Mouse (Mus musculus): ENCODE data around the gene Atp4b. TPM values are rescaled to one million over a fixed set of nuclear protein-coding genes. Genes with fewer than 3 reads are reported as not detected.
A peak's percentile ranks its signal among the peaks of the same experiment; 100 is the strongest.

The Atp4b gene
- polyA plus RNA-seq, 1 experiment: not detected

GRCm38 (mm10) chr8:13428156-13428555, 31.5 kb upstream of the Atp4b start:
- Histone ChIP-seq H3K4me3 (replicated peaks; ENCODE audit: insufficient read depth, low read depth, low read length) (no peak overlapping the region), H3K4me1 (ENCODE audit: control insufficient read depth, insufficient read depth, low read length) (no peaks in the 10 kb centered on the region), H3K27ac (ENCODE audit: insufficient read depth, low read length) (no peak overlapping the region), H3K27me3 (ENCODE audit: control insufficient read depth, insufficient read depth, low read length) (no peaks in the 10 kb centered on the region)
- DNase-seq: no peak
- TF ChIP-seq POLR2A (IDR thresholded peaks at IDR 0.05; ENCODE audit: borderline replicate concordance, insufficient read depth, low read length) (no peak), CTCF (IDR thresholded peaks at IDR 0.05; ENCODE audit: borderline replicate concordance, insufficient read depth, low read depth, low read length) (no peak)
- 89% methylated on average over 9 of the region's 9 CpGs for WGBS

- DNase-seq: no peak
- Histone ChIP-seq H3K4me3 (replicated peaks; ENCODE audit: insufficient read depth, low read depth, low read length) (no peak overlapping the region), H3K4me1 (ENCODE audit: control insufficient read depth, insufficient read depth, low read length) (no peaks in the 10 kb centered on the region), H3K27ac (ENCODE audit: insufficient read depth, low read length) (no peak overlapping the region), H3K27me3 (ENCODE audit: control insufficient read depth, insufficient read depth, low read length) (no peaks in the 10 kb centered on the region)
- TF ChIP-seq POLR2A (IDR thresholded peaks at IDR 0.05; ENCODE audit: borderline replicate concordance, insufficient read depth, low read length) (no peak), CTCF (IDR thresholded peaks at IDR 0.05; ENCODE audit: borderline replicate concordance, insufficient read depth, low read depth, low read length) (no peak)
- 82% methylated on average over 6 of the region's 6 CpGs for WGBS
These were observed 30.7 kb upstream of the Atp4b start for GRCm38 (mm10) chr8:13427351-13427750.

GRCm38 (mm10) chr8:13420970-13421369, 24.3 kb upstream of the Atp4b start:
- TF ChIP-seq CTCF (IDR thresholded peaks at IDR 0.05; ENCODE audit: borderline replicate concordance, insufficient read depth, low read depth, low read length) (no peak), POLR2A (IDR thresholded peaks at IDR 0.05; ENCODE audit: borderline replicate concordance, insufficient read depth, low read length) (no peak)
- Histone ChIP-seq H3K4me3 (replicated peaks; ENCODE audit: insufficient read depth, low read depth, low read length) (no peak overlapping the region), H3K27ac (ENCODE audit: insufficient read depth, low read length) (no peak overlapping the region), H3K4me1 (ENCODE audit: control insufficient read depth, insufficient read depth, low read length) (no peaks in the 10 kb centered on the region), H3K27me3 (ENCODE audit: control insufficient read depth, insufficient read depth, low read length) (no peaks in the 10 kb centered on the region)
- WGBS: 43% methylated on average over 6 of the region's 6 CpGs
- DNase-seq: no peak

- no peaks in the 10 kb centered on the region for H3K4me1 ChIP-seq (ENCODE audit: control insufficient read depth, insufficient read depth, low read length)
- 82% methylated on average over 2 of the region's 2 CpGs for WGBS
These were observed 22.6 kb upstream of the Atp4b start for GRCm38 (mm10) chr8:13419111-13419639.

GRCm38 (mm10) chr8:13415879-13416278, 19.3 kb upstream of the Atp4b start:
- WGBS: 13% methylated on average over 10 of the region's 10 CpGs

More at GRCm38 (mm10) chr8:13419111-13419639, 22.6 kb upstream of the Atp4b start:
- H3K27ac ChIP-seq (ENCODE audit: insufficient read depth, low read length): no peak overlapping the region
- no peaks in the 10 kb centered on the region for H3K27me3 ChIP-seq (ENCODE audit: control insufficient read depth, insufficient read depth, low read length)
- DNase-seq: no peak
- no peak overlapping the region for H3K4me3 ChIP-seq (replicated peaks; ENCODE audit: insufficient read depth, low read depth, low read length)
- no peak for TF ChIP-seq POLR2A (IDR thresholded peaks at IDR 0.05; ENCODE audit: borderline replicate concordance, insufficient read depth, low read length)
- TF ChIP-seq CTCF (IDR thresholded peaks at IDR 0.05; ENCODE audit: borderline replicate concordance, insufficient read depth, low read depth, low read length): no peak

GRCm38 (mm10) chr8:13413823-13414390, 17.3 kb upstream of the Atp4b start:
- no peak overlapping the region for H3K4me3 ChIP-seq (replicated peaks; ENCODE audit: insufficient read depth, low read depth, low read length)
- no peaks in the 10 kb centered on the region for H3K27me3 ChIP-seq (ENCODE audit: control insufficient read depth, insufficient read depth, low read length)
- 60% methylated on average over 12 of the region's 12 CpGs for WGBS
- H3K27ac ChIP-seq (ENCODE audit: insufficient read depth, low read length): no peak overlapping the region
- TF ChIP-seq CTCF (IDR thresholded peaks at IDR 0.05; ENCODE audit: borderline replicate concordance, insufficient read depth, low read depth, low read length) (no peak), POLR2A (IDR thresholded peaks at IDR 0.05; ENCODE audit: borderline replicate concordance, insufficient read depth, low read length) (no peak)
- DNase-seq: no peak
- H3K4me1 ChIP-seq (ENCODE audit: control insufficient read depth, insufficient read depth, low read length): no peaks in the 10 kb centered on the region

More at GRCm38 (mm10) chr8:13415879-13416278, 19.3 kb upstream of the Atp4b start:
- Histone ChIP-seq H3K4me3 (replicated peaks; ENCODE audit: insufficient read depth, low read depth, low read length) (no peak overlapping the region), H3K27ac (ENCODE audit: insufficient read depth, low read length) (no peak overlapping the region), H3K27me3 (ENCODE audit: control insufficient read depth, insufficient read depth, low read length) (no peaks in the 10 kb centered on the region), H3K4me1 (ENCODE audit: control insufficient read depth, insufficient read depth, low read length) (no peaks in the 10 kb centered on the region)
- TF ChIP-seq CTCF (IDR thresholded peaks at IDR 0.05; ENCODE audit: borderline replicate concordance, insufficient read depth, low read depth, low read length): no peak
- DNase-seq: no peak

- 60% methylated on average over 13 of the region's 13 CpGs for WGBS
- no peak for TF ChIP-seq POLR2A (IDR thresholded peaks at IDR 0.05; ENCODE audit: borderline replicate concordance, insufficient read depth, low read length)
- peak; percentile 92 for TF ChIP-seq CTCF (IDR thresholded peaks at IDR 0.05; ENCODE audit: borderline replicate concordance, insufficient read depth, low read depth, low read length)
- H3K4me1 ChIP-seq (ENCODE audit: control insufficient read depth, insufficient read depth, low read length): no peaks in the 10 kb centered on the region
- no peak overlapping the region for H3K4me3 ChIP-seq (replicated peaks; ENCODE audit: insufficient read depth, low read depth, low read length)
- DNase-seq: peak; percentile 43 to 63
- no peaks in the 10 kb centered on the region for H3K27me3 ChIP-seq (ENCODE audit: control insufficient read depth, insufficient read depth, low read length)
- H3K27ac ChIP-seq (ENCODE audit: insufficient read depth, low read length): no peak overlapping the region
These were observed 16.4 kb upstream of the Atp4b start for GRCm38 (mm10) chr8:13412891-13413558.

- Histone ChIP-seq H3K27me3 (ENCODE audit: control insufficient read depth, insufficient read depth, low read length) (no peaks in the 10 kb centered on the region), H3K4me3 (replicated peaks; ENCODE audit: insufficient read depth, low read depth, low read length) (no peak overlapping the region), H3K4me1 (ENCODE audit: control insufficient read depth, insufficient read depth, low read length) (no peaks in the 10 kb centered on the region), H3K27ac (ENCODE audit: insufficient read depth, low read length) (no peak overlapping the region)
- 23% methylated on average over 6 of the region's 6 CpGs for WGBS
- TF ChIP-seq POLR2A (IDR thresholded peaks at IDR 0.05; ENCODE audit: borderline replicate concordance, insufficient read depth, low read length) (no peak), CTCF (IDR thresholded peaks at IDR 0.05; ENCODE audit: borderline replicate concordance, insufficient read depth, low read depth, low read length) (peak; percentile 84)
- peak; percentile 57 to 67 for DNase-seq
These were observed 15.0 kb upstream of the Atp4b start for GRCm38 (mm10) chr8:13411597-13411996.

Measured in cerebellum, adult 2 months (tissue).